9 mouse cellular contexts compared by ENCODE assay signal in the genomic region with DNA sequence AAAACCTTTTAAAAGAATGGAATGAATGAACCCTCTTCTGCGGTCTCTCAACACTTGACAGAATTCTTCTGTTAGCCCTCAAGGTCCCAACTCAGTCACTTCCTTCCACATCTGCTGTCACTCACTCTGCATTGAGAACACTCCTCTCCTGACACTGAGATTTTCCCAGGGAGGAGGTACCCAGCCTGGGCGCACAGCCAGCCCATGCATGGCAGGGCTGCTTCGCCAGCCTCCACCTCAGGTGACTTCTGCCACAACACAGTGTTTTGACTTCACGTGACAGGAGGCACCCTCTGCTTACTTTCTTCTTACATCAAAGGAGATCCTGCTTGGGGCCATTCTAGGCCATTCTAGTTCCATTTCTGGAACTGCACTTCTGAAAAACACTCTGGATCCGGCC.
DNase-seq lines count a peak whose midpoint lies in the region; ATAC-seq and TF ChIP-seq lines count a peak whose summit lies in the region.
"Had no signal": no experiment of that assay in that cellular context is flagged by ENCODE, and none has a peak within 500 bp of the region (broad histone marks: within the 10 kb centered on the region; RNA-seq: fewer than 3 reads in every experiment).

No protein-coding gene starts in this region.

- H3K4me1 ChIP-seq in heart, embryonic 10.5 days, result peaks cover 72% of the 10 kb centered on the region
- peaks cover 38% of the 10 kb centered on the region for H3K4me1 ChIP-seq in heart, embryonic 16.5 days (ENCODE audit: control insufficient read depth, insufficient read depth, low read length)
- H3K4me1 ChIP-seq in spleen, adult 2 months (ENCODE audit: control insufficient read depth, insufficient read depth, insufficient read length), result peaks cover 44% of the 10 kb centered on the region; the same call in 1 of the 2 replicates
- H3K4me1 ChIP-seq in midbrain, embryonic 10.5 days, result peaks cover 44% of the 10 kb centered on the region
- no peaks in the 10 kb centered on the region; the same call in 1 of the 2 replicates for H3K4me1 ChIP-seq in midbrain, embryonic 11.5 days (ENCODE audit: control insufficient read depth, insufficient read depth, low read length)

- no peaks in the 10 kb centered on the region for H3K36me3 ChIP-seq in heart, embryonic 10.5 days
- H3K36me3 ChIP-seq in heart, embryonic 16.5 days (ENCODE audit: control insufficient read depth, insufficient read depth), result no peaks in the 10 kb centered on the region
- H3K36me3 ChIP-seq in spleen, adult 2 months (ENCODE audit: control insufficient read depth, insufficient read depth, low read length), result no peaks in the 10 kb centered on the region
- no peaks in the 10 kb centered on the region for H3K36me3 ChIP-seq in midbrain, embryonic 10.5 days
- H3K36me3 ChIP-seq in midbrain, embryonic 11.5 days (ENCODE audit: control insufficient read depth, insufficient read depth, low read length), result no peaks in the 10 kb centered on the region
- H3K36me3 ChIP-seq: neural tube, embryonic 12.5 days had no signal

- H3K9me3 ChIP-seq in heart, embryonic 10.5 days, result no peaks in the 10 kb centered on the region
- no peaks in the 10 kb centered on the region for H3K9me3 ChIP-seq in heart, embryonic 16.5 days (replicated peaks; ENCODE audit: control insufficient read depth, low read length)
- no peaks in the 10 kb centered on the region for H3K9me3 ChIP-seq in midbrain, embryonic 10.5 days (replicated peaks)
- H3K9me3 ChIP-seq in midbrain, embryonic 11.5 days (ENCODE audit: control insufficient read depth, low read length), result no peaks in the 10 kb centered on the region
- H3K9me3 ChIP-seq: neural tube, embryonic 12.5 days had no signal

- DNase-seq in heart, embryonic 10.5 days (ENCODE audit: low spot score), result no peak
- no peak for DNase-seq in heart, adult 11 months
- peak; percentile 59 to 78 for DNase-seq in spleen, adult 2 months (ENCODE audit: low read depth in 1 of 2, low spot score in 2 of 2)
- DNase-seq in midbrain, embryonic 10.5 days (ENCODE audit: low spot score), result no peak
- DNase-seq in midbrain, embryonic 11.5 days (ENCODE audit: low spot score, missing footprints), result no peak
- no peak for DNase-seq in urinary bladder, postnatal 25 days (ENCODE audit: low spot score)

- H3K4me3 ChIP-seq in heart, embryonic 10.5 days, result no peak overlapping the region
- no peak overlapping the region for H3K4me3 ChIP-seq in heart, embryonic 16.5 days (ENCODE audit: low read length)
- no peak overlapping the region for H3K4me3 ChIP-seq in spleen, adult 2 months (ENCODE audit: extremely low read depth, insufficient read depth, insufficient read length)
- H3K4me3 ChIP-seq in midbrain, embryonic 10.5 days, result no peak overlapping the region
- no peak overlapping the region for H3K4me3 ChIP-seq in midbrain, embryonic 11.5 days (ENCODE audit: low read depth, low read length)
- H3K4me3 ChIP-seq: neural tube, embryonic 12.5 days had no signal

- peak; percentile 58 for ATAC-seq in activated CD4-positive, CD25-positive, alpha-beta regulatory T cell, adult 4 months
- peak; percentile 54 for ATAC-seq in heart, embryonic 16.5 days (replicated peaks; ENCODE audit: extremely low read depth, insufficient read depth, low FRiP score)
- no peak for ATAC-seq in midbrain, embryonic 11.5 days (ENCODE audit: low FRiP score)

- no peak for TF ChIP-seq CTCF in spleen, adult 2 months (IDR thresholded peaks at IDR 0.05; ENCODE audit: extremely low read depth, insufficient read depth, insufficient read length, insufficient replicate concordance)

- H3K27ac ChIP-seq in heart, embryonic 10.5 days, result peak overlapping the region; percentile 81; the same call in 1 of the 2 replicates
- peak overlapping the region; percentile 41 for H3K27ac ChIP-seq in heart, embryonic 16.5 days (ENCODE audit: low read length)
- H3K27ac ChIP-seq in spleen, adult 2 months (ENCODE audit: insufficient read depth, low read length), result peak overlapping the region; percentile 52
- H3K27ac ChIP-seq in midbrain, embryonic 10.5 days (replicated peaks), result no peak overlapping the region
- no peak overlapping the region for H3K27ac ChIP-seq in midbrain, embryonic 11.5 days (ENCODE audit: low read depth, low read length)
- H3K27ac ChIP-seq: neural tube, embryonic 12.5 days had no signal

- WGBS in heart, embryonic 10.5 days, result 73% methylated on average over 5 of the region's 5 CpGs
- WGBS in heart, embryonic 16.5 days, result 42% methylated on average over 5 of the region's 5 CpGs
- WGBS in spleen, adult 2 months, result 21% methylated on average over 5 of the region's 5 CpGs
- WGBS in midbrain, embryonic 10.5 days, result 92% methylated on average over 5 of the region's 5 CpGs
- 92% methylated on average over 5 of the region's 5 CpGs for WGBS in midbrain, embryonic 11.5 days

- no peaks in the 10 kb centered on the region for H3K27me3 ChIP-seq in heart, embryonic 10.5 days (ENCODE audit: insufficient read depth, poor library complexity, severe bottlenecking)
- no peaks in the 10 kb centered on the region for H3K27me3 ChIP-seq in heart, embryonic 16.5 days (ENCODE audit: control insufficient read depth, insufficient read depth, low read length)
- no peaks in the 10 kb centered on the region for H3K27me3 ChIP-seq in spleen, adult 2 months (ENCODE audit: control insufficient read depth, insufficient read depth, low read length)
- no peaks in the 10 kb centered on the region for H3K27me3 ChIP-seq in midbrain, embryonic 10.5 days (ENCODE audit: low read depth, poor library complexity, severe bottlenecking)
- H3K27me3 ChIP-seq in midbrain, embryonic 11.5 days (ENCODE audit: control insufficient read depth, insufficient read depth, low read length), result no peaks in the 10 kb centered on the region
- H3K27me3 ChIP-seq: neural tube, embryonic 12.5 days had no signal

- H3K4me2 ChIP-seq in heart, embryonic 16.5 days (ENCODE audit: low read depth, low read length), result no peak overlapping the region
- H3K4me2 ChIP-seq in midbrain, embryonic 11.5 days, result no peak overlapping the region
- H3K4me2 ChIP-seq: neural tube, embryonic 12.5 days had no signal

- TF ChIP-seq POLR2A in spleen, adult 2 months (IDR thresholded peaks at IDR 0.05; ENCODE audit: low read depth, low read length), result no peak

- H3K9ac ChIP-seq in heart, embryonic 16.5 days (ENCODE audit: low read length), result no peak overlapping the region
- H3K9ac ChIP-seq in midbrain, embryonic 11.5 days (ENCODE audit: low read length), result no peak overlapping the region
- H3K9ac ChIP-seq: neural tube, embryonic 12.5 days had no signal

Comparison
In these comparisons a context has a peak if more than half of its experiments do, and no peak if none do; other contexts are left out.
1. DNase-seq: peak in spleen, adult 2 months (2 of 2); none in heart, embryonic 10.5 days (single experiment), heart, adult 11 months (single experiment), midbrain, embryonic 10.5 days (single experiment), midbrain, embryonic 11.5 days (single experiment) and urinary bladder, postnatal 25 days (single experiment).
2. H3K27ac ChIP-seq: peak in heart, embryonic 10.5 days (single experiment), heart, embryonic 16.5 days (single experiment) and spleen, adult 2 months (single experiment); none in midbrain, embryonic 10.5 days (single experiment) and midbrain, embryonic 11.5 days (single experiment).